Mouse (Mus musculus): ENCODE measurements around the gene Rnf144a. TPM values are rescaled to one million over a fixed set of nuclear protein-coding genes. Genes with fewer than 3 reads are reported as not detected.
A peak's percentile ranks its signal among the peaks of the same experiment; 100 is the strongest.

The Rnf144a gene
- total and polyA plus RNA-seq, 2 experiments, result 2.0 to 2.3 TPM

GRCm38 (mm10) chr12:26414451-26415103, 477 bp downstream of the Rnf144a start:
- 2% methylated on average over 63 of the region's 64 CpGs for WGBS
- H3K4me3 ChIP-seq (ENCODE audit: insufficient read depth, low read depth, low read length), result peak overlapping the region; percentile 79
- no peaks in the 10 kb centered on the region for H3K27me3 ChIP-seq (ENCODE audit: control insufficient read depth, insufficient read depth, low read length)
- H3K79me2 ChIP-seq (ENCODE audit: control insufficient read depth, insufficient read depth, low read length), result 0 out of 2 replicates have a peak, but pooled peaks cover 2% of the 10 kb centered on the region
- TF ChIP-seq CTCF (IDR thresholded peaks at IDR 0.05; ENCODE audit: low read depth, low read length) (no peak), POLR2A (IDR thresholded peaks at IDR 0.05; ENCODE audit: extremely low read depth, insufficient read depth, low read length) (no peak)
- peak overlapping the region; percentile 89 for H3K9ac ChIP-seq (ENCODE audit: low read depth, low read length)
- no peaks in the 10 kb centered on the region for H3K4me1 ChIP-seq (ENCODE audit: control insufficient read depth, insufficient read depth, low read length)
- no peaks in the 10 kb centered on the region for H3K36me3 ChIP-seq (ENCODE audit: control insufficient read depth, insufficient read depth, low read length)
- DNase-seq (ENCODE audit: extremely low read depth, low read depth, low spot score), result no peak
- H3K27ac ChIP-seq (replicated peaks; ENCODE audit: insufficient read depth, low read depth, low read length), result peak overlapping the region; percentile 12

GRCm38 (mm10) chr12:26413961-26414411, 1.1 kb downstream of the Rnf144a start:
- Histone ChIP-seq H3K4me3 (ENCODE audit: insufficient read depth, low read depth, low read length) (peak overlapping the region; percentile 79; the same call in 1 of the 2 replicates), H3K27ac (replicated peaks; ENCODE audit: insufficient read depth, low read depth, low read length) (peak overlapping the region; percentile 12; the same call in 1 of the 2 replicates), H3K36me3 (ENCODE audit: control insufficient read depth, insufficient read depth, low read length) (no peaks in the 10 kb centered on the region), H3K79me2 (ENCODE audit: control insufficient read depth, insufficient read depth, low read length) (0 out of 2 replicates have a peak, but pooled peaks cover 2% of the 10 kb centered on the region), H3K9ac (ENCODE audit: low read depth, low read length) (no peak overlapping the region), H3K4me1 (ENCODE audit: control insufficient read depth, insufficient read depth, low read length) (no peaks in the 10 kb centered on the region), H3K27me3 (ENCODE audit: control insufficient read depth, insufficient read depth, low read length) (no peaks in the 10 kb centered on the region)
- WGBS, result 59% methylated on average over 8 of the region's 8 CpGs
- TF ChIP-seq CTCF (IDR thresholded peaks at IDR 0.05; ENCODE audit: low read depth, low read length) (no peak), POLR2A (IDR thresholded peaks at IDR 0.05; ENCODE audit: extremely low read depth, insufficient read depth, low read length) (no peak)
- DNase-seq (ENCODE audit: extremely low read depth, low read depth, low spot score), result peak; percentile 18

GRCm38 (mm10) chr12:26412802-26413201, 2.3 kb downstream of the Rnf144a start:
- DNase-seq (ENCODE audit: extremely low read depth, low read depth, low spot score), result no peak
- 80% methylated on average over 6 of the region's 6 CpGs for WGBS
- no peak overlapping the region for H3K9ac ChIP-seq (ENCODE audit: low read depth, low read length)
- no peaks in the 10 kb centered on the region for H3K27me3 ChIP-seq (ENCODE audit: control insufficient read depth, insufficient read depth, low read length)
- H3K4me1 ChIP-seq (ENCODE audit: control insufficient read depth, insufficient read depth, low read length), result no peaks in the 10 kb centered on the region
- 0 out of 2 replicates have a peak, but pooled peaks cover 2% of the 10 kb centered on the region for H3K79me2 ChIP-seq (ENCODE audit: control insufficient read depth, insufficient read depth, low read length)
- H3K27ac ChIP-seq (replicated peaks; ENCODE audit: insufficient read depth, low read depth, low read length), result no peak overlapping the region
- H3K4me3 ChIP-seq (ENCODE audit: insufficient read depth, low read depth, low read length), result no peak overlapping the region
- no peaks in the 10 kb centered on the region for H3K36me3 ChIP-seq (ENCODE audit: control insufficient read depth, insufficient read depth, low read length)
- TF ChIP-seq CTCF (IDR thresholded peaks at IDR 0.05; ENCODE audit: low read depth, low read length), result no peak
- no peak for TF ChIP-seq POLR2A (IDR thresholded peaks at IDR 0.05; ENCODE audit: extremely low read depth, insufficient read depth, low read length)

GRCm38 (mm10) chr12:26411841-26412450, 3.1 kb downstream of the Rnf144a start:
- no peak for TF ChIP-seq POLR2A (IDR thresholded peaks at IDR 0.05; ENCODE audit: extremely low read depth, insufficient read depth, low read length)
- no peak for TF ChIP-seq CTCF (IDR thresholded peaks at IDR 0.05; ENCODE audit: low read depth, low read length)
- 87% methylated on average over 10 of the region's 10 CpGs for WGBS
- no peak overlapping the region for H3K27ac ChIP-seq (replicated peaks; ENCODE audit: insufficient read depth, low read depth, low read length)

GRCm38 (mm10) chr12:26410443-26410842, 4.6 kb downstream of the Rnf144a start:
- no peak overlapping the region for H3K9ac ChIP-seq (ENCODE audit: low read depth, low read length)
- no peak overlapping the region for H3K4me3 ChIP-seq (ENCODE audit: insufficient read depth, low read depth, low read length)
- H3K4me1 ChIP-seq (ENCODE audit: control insufficient read depth, insufficient read depth, low read length), result peaks cover 1% of the 10 kb centered on the region; the same call in 1 of the 2 replicates
- H3K36me3 ChIP-seq (ENCODE audit: control insufficient read depth, insufficient read depth, low read length), result no peaks in the 10 kb centered on the region
- 0 out of 2 replicates have a peak, but pooled peaks cover 5% of the 10 kb centered on the region for H3K79me2 ChIP-seq (ENCODE audit: control insufficient read depth, insufficient read depth, low read length)
- 82% methylated on average over 3 of the region's 3 CpGs for WGBS
- no peak for TF ChIP-seq CTCF (IDR thresholded peaks at IDR 0.05; ENCODE audit: low read depth, low read length)
- no peak for TF ChIP-seq POLR2A (IDR thresholded peaks at IDR 0.05; ENCODE audit: extremely low read depth, insufficient read depth, low read length)
- no peak overlapping the region for H3K27ac ChIP-seq (replicated peaks; ENCODE audit: insufficient read depth, low read depth, low read length)
- no peak for DNase-seq (ENCODE audit: extremely low read depth, low read depth, low spot score)
- H3K27me3 ChIP-seq (ENCODE audit: control insufficient read depth, insufficient read depth, low read length), result no peaks in the 10 kb centered on the region

More at GRCm38 (mm10) chr12:26411841-26412450, 3.1 kb downstream of the Rnf144a start:
- H3K9ac ChIP-seq (ENCODE audit: low read depth, low read length), result no peak overlapping the region
- no peaks in the 10 kb centered on the region for H3K27me3 ChIP-seq (ENCODE audit: control insufficient read depth, insufficient read depth, low read length)
- no peak for DNase-seq (ENCODE audit: extremely low read depth, low read depth, low spot score)
- H3K4me3 ChIP-seq (ENCODE audit: insufficient read depth, low read depth, low read length), result no peak overlapping the region
- H3K79me2 ChIP-seq (ENCODE audit: control insufficient read depth, insufficient read depth, low read length), result 0 out of 2 replicates have a peak, but pooled peaks cover 5% of the 10 kb centered on the region
- no peaks in the 10 kb centered on the region for H3K36me3 ChIP-seq (ENCODE audit: control insufficient read depth, insufficient read depth, low read length)
- no peaks in the 10 kb centered on the region for H3K4me1 ChIP-seq (ENCODE audit: control insufficient read depth, insufficient read depth, low read length)
